Mouse (Mus musculus) spleen, embryonic (tissue): ENCODE data around the gene Gpatch2.

ENCODE experiments used
- CTCF ChIA-PET: fragments of 350-600 bp; sonication (Branson Sonifier 250); formaldehyde crosslinking; loops from one replicate; lab custom pipeline; 2022; lab: Charles Lee

Gene Gpatch2

DNA sequence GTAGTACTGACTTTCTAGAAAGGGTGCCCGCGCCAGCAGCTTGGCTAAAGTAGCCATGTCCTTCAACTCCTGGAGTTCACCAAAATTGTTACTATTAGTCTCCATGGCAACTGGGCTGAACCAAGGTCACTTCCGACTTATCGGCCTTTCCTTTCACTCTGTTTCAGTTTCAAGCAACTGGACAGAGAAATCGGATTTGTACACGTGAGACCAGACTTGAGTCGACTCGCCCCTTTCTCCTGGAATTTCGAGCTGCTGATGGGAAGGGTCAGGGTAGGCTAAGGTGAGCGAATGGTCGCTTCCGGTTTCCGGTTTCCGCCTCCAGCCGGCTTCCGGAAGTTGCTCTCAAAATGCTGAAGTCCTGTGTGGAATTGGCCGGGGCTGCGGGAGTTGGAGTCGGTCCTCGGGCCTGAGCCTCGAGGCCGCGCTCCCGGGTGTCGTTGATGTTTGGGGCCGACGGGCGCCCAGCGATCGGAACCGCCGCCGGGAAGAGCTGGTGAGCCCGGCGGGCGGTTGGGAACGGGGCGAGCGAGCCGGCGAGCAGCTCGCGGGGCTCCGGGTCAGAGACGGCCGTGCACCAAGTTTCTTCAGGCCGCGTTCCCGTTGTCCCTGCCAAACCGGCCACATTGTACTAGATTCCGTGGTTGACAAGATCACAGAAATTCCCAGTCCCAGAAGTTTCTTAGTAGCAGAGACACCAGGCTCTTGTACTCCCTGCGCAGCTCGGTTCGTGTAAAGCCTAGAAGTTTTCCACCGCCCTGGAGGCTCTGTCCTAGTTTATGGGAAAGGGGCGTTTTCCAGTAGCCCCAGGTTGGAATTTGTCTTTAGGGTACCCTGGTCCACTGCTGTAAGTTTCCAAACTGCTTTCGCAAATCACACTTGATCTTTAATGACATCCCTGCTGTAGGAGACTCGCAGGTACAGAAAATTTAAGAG is at the start of gene Gpatch2, which contains the start of gene Spata17:
Gene Gpatch2 (plus strand): TSS at position 328 of the 936 bp plus-strand sequence.
Gene Spata17 (minus strand): TSS at position 285 of the 936 bp plus-strand sequence.
- CTCF ChIA-PET: no interaction called here

DNA sequence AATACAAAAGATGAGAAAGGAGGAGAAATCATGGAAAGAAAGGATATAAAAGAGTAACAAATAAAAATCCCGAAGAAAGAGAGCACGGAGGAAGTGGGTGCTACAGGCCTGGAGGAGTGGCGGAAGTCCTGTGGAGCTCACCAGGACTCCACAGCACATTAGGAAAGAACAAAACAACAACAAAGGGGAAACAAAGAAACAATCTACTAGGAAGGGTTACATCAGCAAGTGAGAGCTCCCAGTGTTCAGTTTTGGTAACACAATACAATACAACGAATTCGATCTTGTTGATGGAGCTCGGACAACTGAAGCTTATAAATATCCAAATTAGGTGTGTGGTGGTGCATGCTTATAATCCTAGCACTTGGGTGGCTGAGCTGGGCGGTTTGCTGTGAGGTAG is 45.7 kb upstream of the Gpatch2 start:
- CTCF ChIA-PET: no interaction called here

DNA sequence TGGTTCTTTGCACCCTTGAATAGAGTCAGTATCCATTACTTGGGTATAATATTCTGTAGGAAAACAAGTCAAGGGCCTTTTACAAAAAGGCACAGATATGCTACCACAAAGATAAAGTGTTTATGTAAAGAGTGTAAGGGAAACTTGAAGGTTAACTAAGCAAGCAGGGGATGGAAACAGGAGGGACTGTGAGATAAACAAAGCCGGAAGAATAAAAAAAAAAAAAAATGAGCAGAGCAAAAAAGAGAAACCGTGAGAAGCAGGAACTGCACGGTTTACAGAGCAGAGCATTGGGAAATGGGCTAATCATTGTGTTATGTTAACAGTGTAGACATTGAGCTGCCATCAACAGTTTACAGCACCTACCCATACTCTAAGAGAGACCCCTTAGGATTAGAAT is 44.9 kb upstream of the Gpatch2 start:
- CTCF ChIA-PET: no interaction called here

DNA sequence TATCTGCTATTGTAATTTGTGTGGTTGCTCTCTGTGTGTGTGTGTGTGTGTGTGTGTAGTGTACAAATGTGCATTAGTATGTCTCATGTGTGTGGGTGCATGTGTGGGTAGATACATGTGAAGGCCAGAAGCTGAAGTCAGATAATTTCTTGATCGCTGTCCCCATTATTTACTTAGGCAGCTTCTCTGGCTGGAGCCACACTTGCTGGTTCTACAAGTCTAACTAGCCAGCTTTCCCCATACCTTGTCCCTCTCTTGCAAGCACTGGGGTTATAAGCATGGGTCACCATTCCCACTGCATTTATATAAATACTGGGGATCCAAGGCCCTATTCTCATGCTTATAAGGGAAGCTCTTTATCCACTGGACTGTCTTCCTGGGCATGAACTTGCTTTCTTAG is 39.3 kb upstream of the Gpatch2 start:
- CTCF ChIA-PET: no interaction called here

DNA sequence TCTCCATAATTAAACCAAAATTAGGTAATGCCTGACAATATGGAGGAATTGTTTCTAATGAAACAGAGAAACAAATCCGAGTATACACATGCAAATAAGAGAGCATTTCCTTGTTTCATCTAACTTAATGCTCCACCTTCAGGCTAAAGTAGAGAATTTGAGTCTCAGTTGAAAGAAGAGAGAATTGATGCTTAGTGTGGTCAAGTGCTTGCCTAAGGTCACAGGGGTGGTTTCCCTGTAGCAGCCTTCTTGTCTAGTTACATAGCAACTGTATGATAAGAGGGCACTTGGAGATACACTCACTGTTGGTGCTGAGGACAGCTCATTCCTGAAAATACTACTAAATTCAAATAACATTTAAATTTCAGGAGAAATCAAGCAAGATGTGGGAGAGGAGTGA is 36.8 kb upstream of the Gpatch2 start:
- CTCF ChIA-PET: no interaction called here

DNA sequence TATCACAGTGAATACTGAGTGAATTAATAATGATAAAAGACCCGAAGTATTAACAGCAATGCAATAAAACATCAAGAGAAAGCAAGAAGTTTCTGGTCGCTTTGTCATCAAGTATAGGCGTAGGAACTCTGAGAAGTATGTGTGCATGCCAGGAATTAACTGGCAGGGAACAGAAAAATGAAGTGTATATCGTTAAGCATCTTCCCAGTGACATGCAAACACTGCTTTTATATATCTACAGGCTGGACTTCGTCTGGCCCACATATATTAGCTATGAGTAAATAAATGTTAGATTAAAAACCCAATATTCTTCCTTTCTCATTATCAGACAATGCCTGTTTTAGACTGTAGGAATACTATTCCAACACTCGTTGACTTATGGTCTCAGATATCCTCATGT is 9.8 kb upstream of the Gpatch2 start:
- CTCF ChIA-PET: no interaction called here

DNA sequence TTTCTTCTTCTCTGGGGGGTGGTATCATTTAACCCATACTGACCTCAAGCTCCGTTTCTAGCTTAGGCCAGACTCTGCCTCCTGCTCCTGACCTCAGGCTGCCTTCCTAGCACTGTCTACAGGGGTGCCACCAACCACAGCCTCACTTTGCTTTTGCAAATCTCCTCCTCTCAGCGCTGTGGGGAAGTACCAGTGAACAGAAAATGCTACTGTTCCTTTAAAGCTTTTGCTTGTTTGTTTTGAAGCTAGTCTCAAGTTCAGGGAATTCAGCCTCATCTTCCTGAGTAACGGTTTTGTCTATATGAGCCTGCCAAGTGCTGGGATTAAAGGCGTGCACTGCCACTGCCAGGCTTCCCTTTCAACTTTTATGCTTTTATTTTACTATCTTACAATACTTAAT is 5.8 kb upstream of the Gpatch2 start:
- CTCF ChIA-PET: interaction anchor here (0.7 kb wide), 1 partner anchor 38 kb away, joined by 3 read pairs; no protein-coding TSS in a partner anchor

DNA sequence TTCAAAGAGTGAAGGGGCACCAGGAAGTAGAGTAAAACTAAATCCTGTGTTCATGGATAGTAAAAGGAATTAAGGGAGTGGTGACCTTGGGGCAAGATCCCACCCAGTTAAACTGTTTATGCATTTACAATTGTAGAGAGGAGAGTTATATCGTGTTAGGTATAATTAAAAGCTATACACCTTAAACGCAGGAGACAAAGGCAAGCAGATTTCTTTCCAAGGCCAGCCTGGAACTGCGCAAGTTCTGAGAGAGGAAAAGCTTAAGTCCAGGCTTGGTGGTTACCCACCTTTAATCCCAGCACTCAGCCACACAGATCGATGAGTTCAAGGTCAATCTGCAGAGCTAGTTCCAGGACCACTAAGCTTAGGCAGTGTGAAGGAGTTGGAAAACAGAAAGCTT is 4.6 kb upstream of the Gpatch2 start:
- CTCF ChIA-PET: no interaction called here

DNA sequence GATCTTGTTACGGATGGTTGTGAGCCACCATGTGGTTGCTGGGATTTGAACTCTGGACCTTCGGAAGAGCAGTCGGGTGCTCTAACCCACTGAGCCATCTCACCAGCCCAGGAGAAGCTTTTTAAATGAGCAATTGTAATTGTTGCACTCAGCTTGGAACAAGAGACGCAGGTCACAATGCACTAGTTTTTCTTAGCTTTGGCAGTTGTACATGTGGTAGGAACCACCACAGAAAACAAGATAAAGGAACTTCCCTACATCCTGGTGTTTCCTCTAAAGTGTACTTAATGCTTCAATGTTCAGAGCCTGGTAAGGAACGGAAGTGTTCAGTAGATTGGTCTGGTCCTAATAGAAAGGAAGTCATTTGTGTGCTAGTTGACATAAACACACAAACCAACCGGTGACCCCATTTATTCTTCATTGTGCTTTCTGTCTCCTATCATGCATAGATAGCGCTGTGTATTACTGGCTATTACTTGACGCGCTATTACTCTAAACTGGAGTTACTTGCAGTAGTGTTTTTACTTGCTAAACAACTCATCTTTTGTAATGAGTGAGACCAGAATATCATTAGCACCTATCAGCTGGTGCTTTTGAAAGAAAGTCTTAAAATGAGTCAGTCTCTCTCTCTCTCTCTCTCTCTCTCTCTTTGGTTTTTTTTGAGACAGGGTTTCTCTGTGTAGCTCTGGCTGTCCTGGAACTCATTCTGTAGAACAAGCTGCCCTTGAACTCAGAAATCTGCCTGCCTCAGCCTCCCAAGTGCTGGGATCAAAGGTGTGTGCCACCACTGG is 1.5 kb downstream of the Gpatch2 start:
- CTCF ChIA-PET: no interaction called here

DNA sequence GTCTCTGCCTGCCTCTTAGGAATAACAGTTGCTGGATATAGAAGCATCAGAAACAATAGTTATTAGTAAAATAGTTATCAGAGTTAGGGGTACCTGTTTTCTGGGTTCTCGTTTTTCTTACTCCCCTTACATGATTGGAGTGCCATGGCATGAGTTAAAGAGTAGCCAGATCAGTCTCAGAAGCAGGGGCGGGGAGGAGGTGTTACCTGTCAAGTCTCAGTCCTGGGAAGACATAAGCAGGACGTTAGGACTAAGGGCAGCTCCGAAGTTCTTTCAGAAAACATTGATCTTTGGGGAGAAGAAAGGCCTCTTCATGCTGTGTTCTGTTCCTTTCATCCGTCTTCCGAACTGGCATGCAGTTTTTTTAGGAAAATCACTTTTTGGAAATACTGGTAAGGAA is 5.4 kb downstream of the Gpatch2 start:
- CTCF ChIA-PET: no interaction called here

DNA sequence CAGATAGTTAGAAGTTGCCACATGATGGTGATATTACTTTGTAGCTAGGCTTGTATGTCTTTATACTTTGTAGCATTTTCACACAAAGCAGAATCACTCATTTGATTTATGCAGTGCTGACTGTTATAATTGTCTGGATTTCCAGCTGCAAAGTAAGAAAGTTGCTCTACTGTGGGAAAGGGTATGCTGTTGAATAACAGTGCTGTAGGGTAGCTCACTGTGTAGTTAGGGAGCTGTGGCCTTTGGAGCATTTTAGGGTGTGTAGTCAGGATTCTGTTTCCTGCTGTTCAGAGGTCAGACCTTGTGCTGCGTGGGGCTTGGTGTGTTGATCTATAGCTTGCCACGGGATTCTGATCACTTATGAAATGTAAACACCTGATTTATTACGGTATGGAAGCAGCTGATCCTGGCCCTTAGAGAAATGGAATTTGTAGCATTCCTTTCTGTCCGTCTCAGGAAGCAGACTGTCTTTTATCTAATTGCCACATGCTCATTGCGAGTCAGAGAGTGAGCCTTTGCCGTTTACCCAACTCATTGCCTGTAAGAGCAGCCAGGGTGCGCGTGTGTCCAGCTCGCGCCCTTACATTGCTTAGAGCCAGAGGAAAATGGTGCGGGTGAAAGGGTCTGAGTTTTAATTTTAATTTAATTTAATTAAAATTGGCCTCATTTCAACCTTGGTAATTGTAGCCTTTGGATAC is 11.2 kb downstream of the Gpatch2 start:
- CTCF ChIA-PET: interaction anchor here (0.6 kb wide), 1 partner anchor 41 kb away, joined by 5 read pairs; no protein-coding TSS in a partner anchor

DNA sequence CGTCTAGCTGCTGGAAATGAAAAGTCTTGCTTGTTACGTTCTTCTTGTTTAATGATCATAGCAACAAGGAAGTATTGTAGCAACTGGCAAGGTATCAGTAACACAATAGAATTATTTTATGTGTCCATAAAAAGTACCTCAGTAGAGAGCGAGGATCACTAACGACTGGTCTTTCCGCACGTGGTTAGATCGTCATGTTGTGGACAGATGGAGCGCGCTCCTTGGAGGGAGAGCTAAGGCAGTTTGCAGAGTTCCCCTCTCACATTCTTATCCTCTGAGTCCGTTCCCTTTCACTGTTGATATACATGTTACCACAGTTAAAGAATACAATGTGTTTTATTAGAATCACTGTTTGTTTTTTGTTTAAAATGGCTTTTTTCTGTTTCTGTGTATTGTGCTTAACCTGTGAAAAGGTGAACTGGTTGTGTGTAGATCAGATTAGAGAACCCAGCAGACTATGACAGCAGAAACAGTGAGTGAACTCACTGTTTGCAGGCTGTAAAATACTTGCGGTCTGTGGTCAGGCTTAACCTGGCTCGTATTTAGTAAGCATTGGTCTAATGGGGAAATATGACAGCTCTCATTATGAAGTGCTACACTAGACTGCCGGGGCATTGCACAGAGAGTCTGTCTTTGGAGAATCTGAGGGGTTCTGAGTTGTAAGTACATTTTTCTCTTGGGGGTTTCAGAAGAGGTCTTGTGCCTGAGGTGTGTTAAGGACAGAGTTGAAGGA is 13.3 kb downstream of the Gpatch2 start:
- CTCF ChIA-PET: no interaction called here

DNA sequence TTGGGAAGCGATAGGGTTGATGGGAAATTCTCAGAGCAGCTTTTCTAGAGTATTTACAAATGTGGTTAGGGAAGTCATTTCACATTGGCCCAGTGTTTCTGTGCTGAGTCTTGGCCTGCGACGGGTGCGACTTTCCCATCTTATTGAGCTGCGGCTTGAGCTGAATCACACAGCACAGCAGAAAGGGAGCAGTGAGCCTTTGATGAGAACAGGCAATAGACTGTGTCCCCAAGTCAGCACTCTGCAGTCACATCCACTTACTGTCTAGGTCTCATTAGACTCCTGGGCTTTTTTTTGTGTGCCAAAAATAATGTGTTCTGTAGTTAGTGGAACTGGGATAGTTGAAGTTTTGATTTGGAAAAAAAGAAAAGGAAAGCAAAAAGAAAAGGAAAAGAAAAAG is 14.9 kb downstream of the Gpatch2 start:
- CTCF ChIA-PET: no interaction called here

DNA sequence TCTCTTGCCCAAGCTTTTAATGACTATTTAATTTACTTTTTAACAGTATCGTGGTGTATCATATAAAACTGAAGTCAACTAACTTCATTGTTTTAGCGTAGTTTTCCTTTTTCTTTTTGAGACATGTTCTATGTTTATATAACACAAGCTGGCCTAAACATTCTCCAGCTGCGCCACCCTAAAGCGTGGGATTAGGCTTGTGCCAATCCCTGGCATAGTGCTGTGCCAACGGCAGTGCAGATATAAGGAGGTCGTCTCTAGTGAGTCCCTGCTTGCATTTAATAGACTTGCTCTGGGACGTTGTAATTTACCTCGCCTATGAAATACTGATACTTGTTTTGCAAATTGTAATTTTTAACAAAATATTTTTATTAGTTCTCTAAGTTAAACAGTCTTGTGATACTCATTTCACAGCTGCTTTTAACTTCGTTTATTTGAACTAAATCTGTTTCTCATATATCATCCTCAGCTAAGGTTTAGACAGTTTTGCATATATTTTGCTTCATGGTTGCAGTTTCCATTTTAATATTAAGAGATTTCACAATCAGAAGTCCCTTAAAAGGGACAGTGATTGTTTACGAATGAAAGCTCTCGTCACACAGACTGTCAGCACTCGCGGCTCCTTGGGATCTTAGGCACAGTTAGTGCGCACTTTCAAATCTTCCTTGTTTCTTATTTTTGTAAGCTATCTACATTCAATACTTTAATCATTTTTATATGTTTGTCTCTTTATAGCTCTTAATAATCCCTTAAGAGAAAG is 17.1 kb downstream of the Gpatch2 start:
- CTCF ChIA-PET: no interaction called here

DNA sequence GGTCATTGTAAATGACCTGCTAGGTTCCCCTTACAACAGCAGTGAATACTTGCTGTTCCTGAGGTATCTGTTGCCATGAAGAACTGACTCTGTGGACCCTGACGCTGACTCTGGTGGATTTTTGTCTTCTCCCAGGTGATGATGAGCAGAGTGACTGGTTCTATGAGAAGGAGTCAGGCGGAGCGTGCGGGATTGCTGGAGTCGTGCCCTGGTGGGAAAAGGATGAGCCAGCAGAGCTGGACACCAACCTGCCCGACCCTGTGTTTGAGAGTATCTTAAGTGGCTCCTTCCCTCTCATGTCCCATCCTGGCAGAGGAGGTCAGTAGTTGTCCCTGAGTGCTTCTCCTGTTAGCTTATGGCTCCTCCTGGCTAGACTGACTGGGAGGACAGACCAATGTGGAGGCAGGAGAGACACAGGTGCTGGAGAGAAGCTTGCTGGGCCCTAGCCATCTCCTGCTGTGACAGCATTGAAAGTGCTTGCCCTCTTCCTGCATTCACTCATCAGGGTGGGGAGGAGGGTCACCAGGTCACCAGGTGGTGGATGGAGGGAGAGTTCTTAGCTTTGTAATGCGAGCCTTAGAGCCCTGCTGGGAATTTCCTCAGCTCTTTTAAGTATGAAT is 17.8 kb downstream of the Gpatch2 start:
- CTCF ChIA-PET: no interaction called here

DNA sequence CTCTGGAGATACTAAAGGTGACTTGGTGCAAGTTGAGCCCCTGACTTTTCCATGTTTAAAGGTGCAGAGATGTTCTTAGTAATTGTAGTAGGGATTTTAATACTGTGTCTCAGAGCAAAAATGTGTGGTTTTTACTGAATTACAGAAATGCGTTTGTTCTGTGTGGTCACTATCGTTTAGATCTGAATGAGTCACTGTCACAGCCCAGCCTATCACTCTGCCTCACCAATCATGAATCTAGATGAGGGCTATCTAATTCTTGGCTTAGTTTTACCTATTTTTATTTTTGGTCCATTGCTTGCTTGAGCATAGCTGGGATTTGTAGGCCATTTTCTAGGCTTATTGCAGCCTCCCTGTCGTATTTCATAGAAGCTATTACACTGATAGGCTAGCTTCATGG is 19.9 kb downstream of the Gpatch2 start:
- CTCF ChIA-PET: no interaction called here

DNA sequence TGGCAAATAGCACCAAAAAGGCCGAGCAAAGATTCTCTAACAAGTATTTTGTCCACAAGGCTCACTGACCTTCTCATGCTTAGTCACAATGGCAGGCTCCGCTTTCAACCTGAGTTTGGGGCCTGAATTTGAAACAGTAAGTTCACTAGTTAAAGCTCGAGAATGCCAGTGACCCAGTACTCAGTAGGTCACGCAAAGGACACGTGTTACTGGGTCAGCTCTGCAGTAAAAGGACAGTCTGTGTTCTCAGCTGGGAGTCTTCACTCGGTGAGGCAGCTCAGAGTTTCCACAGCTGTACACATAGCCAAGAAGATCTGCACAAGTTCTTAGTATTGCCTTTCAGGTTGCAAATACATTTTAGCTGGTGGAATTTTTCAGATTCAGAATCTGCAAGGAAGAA is 21.0 kb downstream of the Gpatch2 start:
- CTCF ChIA-PET: no interaction called here

DNA sequence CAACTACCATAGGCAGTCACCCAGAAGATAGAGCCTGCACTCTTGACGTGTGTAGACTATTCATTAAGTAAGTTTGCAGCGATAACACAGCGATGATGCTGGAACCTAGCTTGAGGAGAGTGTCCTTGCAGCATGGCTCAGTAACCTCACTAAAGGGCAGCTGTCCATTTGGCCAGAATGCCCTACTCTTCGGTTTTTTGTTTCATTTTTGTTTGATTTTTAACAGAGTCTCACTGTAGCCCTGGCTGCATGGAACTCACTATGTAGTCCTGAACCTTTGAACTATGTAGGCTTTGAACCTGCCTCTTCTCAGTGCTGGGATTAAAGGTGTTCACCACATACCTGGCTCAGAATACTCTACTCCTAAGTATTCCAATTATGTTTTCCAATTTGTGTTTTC is 22.8 kb downstream of the Gpatch2 start:
- CTCF ChIA-PET: no interaction called here

DNA sequence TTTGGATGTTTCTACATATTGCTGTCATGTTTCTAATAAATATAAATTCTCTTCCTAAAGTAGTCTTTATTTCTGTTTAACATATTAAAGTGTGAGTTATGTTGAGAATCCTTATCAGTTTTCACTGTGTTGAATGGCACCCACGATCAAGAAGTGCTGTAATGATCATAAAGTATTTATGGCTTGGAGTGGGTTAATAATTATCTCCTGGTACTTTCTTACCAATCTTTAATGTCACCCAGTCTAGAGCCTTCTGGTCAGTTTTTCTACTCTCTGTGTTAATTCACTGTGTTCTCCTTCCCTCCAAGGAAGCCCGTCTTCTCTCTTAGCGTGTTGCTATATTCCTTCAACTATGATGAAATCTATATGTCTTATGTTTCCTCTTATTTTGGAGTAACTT is 25.0 kb downstream of the Gpatch2 start:
- CTCF ChIA-PET: no interaction called here

DNA sequence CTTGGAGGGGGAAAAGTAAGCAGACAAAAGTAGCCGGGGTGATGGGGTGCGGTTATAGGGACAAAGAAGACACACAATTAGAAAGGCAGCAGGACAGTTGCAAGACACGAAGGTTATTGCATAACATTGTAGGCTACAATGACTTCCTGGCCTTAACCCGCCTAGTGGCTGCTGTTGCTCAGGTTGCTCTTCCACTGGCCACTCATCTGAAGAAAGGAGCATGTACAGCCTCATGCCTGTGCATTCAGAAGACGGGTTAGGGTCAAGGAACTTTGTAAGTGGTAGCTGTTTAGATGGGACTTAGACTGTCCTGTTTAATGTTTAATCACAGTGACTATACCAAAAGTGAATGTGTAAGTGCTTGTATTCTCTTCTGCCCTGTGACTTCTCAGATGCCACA is 26.0 kb downstream of the Gpatch2 start:
- CTCF ChIA-PET: no interaction called here
